Mouse (Mus musculus) G1E (cell line): ENCODE measurements around the gene Itga1. TPM values are rescaled to one million over a fixed set of nuclear protein-coding genes. Genes with fewer than 3 reads are reported as not detected.

Source experiments
- ATAC-seq: 2 replicates; pipeline ENCODE4 v1.8.0; 2016; ENCODE audit warnings: mild to moderate bottlenecking; ENCODE audit not compliant: insufficient number of reproducible peaks, poor library complexity, low FRiP score, severe bottlenecking; ENCODE audit errors: extremely low read depth
- DNase-seq: peaks from one replicate; pipeline ENCODE4 v3.0.0; 2012; ENCODE audit warnings: low spot score
- H3K27me3 ChIP-seq: 2 replicates; pipeline ENCODE4 v1.6.1; 2012; ENCODE audit warnings: mild to moderate bottlenecking, low read length, inconsistent platforms; ENCODE audit not compliant: insufficient read depth
- H3K36me3 ChIP-seq: replicated peaks from 2 replicates; pipeline ENCODE3; 2012; ENCODE audit warnings: mild to moderate bottlenecking, inconsistent platforms
- H3K4me1 ChIP-seq: 2 replicates; pipeline ENCODE4 v1.6.1; 2012; ENCODE audit warnings: low read depth, low read length, inconsistent platforms, mixed read lengths; ENCODE audit not compliant: insufficient read depth
- H3K4me3 ChIP-seq: 2 replicates; pipeline ENCODE4 v1.5.1; 2012; ENCODE audit warnings: low read depth, mild to moderate bottlenecking, inconsistent platforms, low read length, moderate library complexity, mixed read lengths
- H3K9me3 ChIP-seq: replicated peaks from 2 replicates; pipeline ENCODE4 v1.6.1; 2012; ENCODE audit warnings: inconsistent platforms
- CTCF ChIP-seq: IDR thresholded peaks from 2 replicates; pipeline ENCODE4 v1.5.1; 2012; ENCODE audit warnings: low read depth, low read length, inconsistent platforms, mixed read lengths
- GATA1 ChIP-seq: IDR thresholded peaks from 2 replicates; pipeline ENCODE4 v1.6.1; 2012; ENCODE audit warnings: borderline replicate concordance, low read length, inconsistent platforms, mixed read lengths
- GATA2 ChIP-seq: IDR thresholded peaks from 2 replicates; pipeline ENCODE4 v1.6.1; 2012; ENCODE audit warnings: low read depth, low read length, inconsistent platforms, borderline replicate concordance
- POLR2AphosphoS5 ChIP-seq: IDR thresholded peaks from 2 replicates; pipeline ENCODE4 v1.6.1; 2012; ENCODE audit warnings: low read depth, low read length, inconsistent platforms; ENCODE audit not compliant: insufficient replicate concordance
- TAL1 ChIP-seq: conservative IDR thresholded peaks from 2 replicates; pipeline ENCODE4 v1.6.1; 2012; ENCODE audit warnings: low read depth, low read length, inconsistent platforms, mixed read lengths
- polyA plus RNA-seq: library from polyadenylated mRNA; stranded (reverse); fragments of >175 nt; gene quantifications from 2 replicates; pipeline ENCODE4 v1.2.3, GENCODE M21; 2012
- total RNA-seq, 2 experiments: library from RNA; stranded (forward) in 1 of 2; stranded (reverse) in 1 of 2; fragments of 200-1000 nt in 1 of 2; fragments of >200 nt in 1 of 2; fragmentation: Nextera tagmentation in 1 of 2; gene quantifications; 2 replicates each; pipeline ENCODE4 v1.2.3; 2014 to 2017

The Itga1 gene
- total and polyA plus RNA-seq, 3 experiments, result 0.44 TPM; not detected in 2

- no peak for ATAC-seq
- peaks cover 2% of the 10 kb centered on the region; the same call in 1 of the 2 replicates for H3K27me3 ChIP-seq
- H3K4me3 ChIP-seq, result no peak overlapping the region
- no peaks in the 10 kb centered on the region for H3K4me1 ChIP-seq
- H3K36me3 ChIP-seq, result no peaks in the 10 kb centered on the region
- no peaks in the 10 kb centered on the region for H3K9me3 ChIP-seq
- TF ChIP-seq GATA1, result no peak
- no peak for TF ChIP-seq CTCF
- TF ChIP-seq GATA2, result no peak
- no peak for TF ChIP-seq POLR2AphosphoS5
- no peak for TF ChIP-seq TAL1
- DNase-seq, result no peak
These were observed 192.2 kb downstream of the Itga1 start for GRCm38 (mm10) chr13:114909514-114909913.

- peaks cover 2% of the 10 kb centered on the region; the same call in 1 of the 2 replicates for H3K27me3 ChIP-seq
- no peak for ATAC-seq
- TF ChIP-seq GATA2 (no peak), TAL1 (no peak), GATA1 (no peak), POLR2AphosphoS5 (no peak), CTCF (no peak)
- no peaks in the 10 kb centered on the region for H3K4me1 ChIP-seq
- no peak for DNase-seq
- no peaks in the 10 kb centered on the region for H3K36me3 ChIP-seq
- H3K9me3 ChIP-seq, result no peaks in the 10 kb centered on the region
- H3K4me3 ChIP-seq, result no peak overlapping the region
These were observed 193.9 kb downstream of the Itga1 start for GRCm38 (mm10) chr13:114907876-114908275.

Other genes with a start within 250 kb of the Itga1 start
- gene Itga2, start 169.9 kb downstream of the Itga1 start, total RNA-seq (2014; fragmentation: Nextera tagmentation), result not detected in 2 replicates
- gene Itga2, start 169.9 kb downstream of the Itga1 start, total RNA-seq (2017), result 0.06 and 0.11 TPM in 2 replicates
- gene Itga2, start 169.9 kb downstream of the Itga1 start, polyA plus RNA-seq, result not detected in 2 replicates
- 10.0 and 13.3 TPM in 2 replicates for gene Pelo, start 11.8 kb downstream of the Itga1 start, total RNA-seq (2014; fragmentation: Nextera tagmentation)
- gene Pelo, start 11.8 kb downstream of the Itga1 start, total RNA-seq (2017), result 7.9 and 10.3 TPM in 2 replicates
- gene Pelo, start 11.8 kb downstream of the Itga1 start, polyA plus RNA-seq, result 27.9 and 30.6 TPM in 2 replicates
- gene Gm49395, start within 50 bp of the Itga1 start, total RNA-seq (2014; fragmentation: Nextera tagmentation), result 5.3 TPM in 1 of 2 replicates, not detected in the other
- not detected in 2 replicates for gene Gm49395, start within 50 bp of the Itga1 start, total RNA-seq (2017)
- 1.2 and 1.4 TPM in 2 replicates for gene Gm49395, start within 50 bp of the Itga1 start, polyA plus RNA-seq